Mouse (Mus musculus): Measurements from ENCODE around the gene Amacr. TPM values are rescaled to one million over a fixed set of nuclear protein-coding genes. Genes with fewer than 3 reads are reported as not detected.
A peak's percentile ranks its signal among the peaks of the same experiment; 100 is the strongest.

The Amacr gene
- total and polyA plus RNA-seq, 3 experiments = 15.7 to 43.0 (median 29.6) TPM

DNA sequence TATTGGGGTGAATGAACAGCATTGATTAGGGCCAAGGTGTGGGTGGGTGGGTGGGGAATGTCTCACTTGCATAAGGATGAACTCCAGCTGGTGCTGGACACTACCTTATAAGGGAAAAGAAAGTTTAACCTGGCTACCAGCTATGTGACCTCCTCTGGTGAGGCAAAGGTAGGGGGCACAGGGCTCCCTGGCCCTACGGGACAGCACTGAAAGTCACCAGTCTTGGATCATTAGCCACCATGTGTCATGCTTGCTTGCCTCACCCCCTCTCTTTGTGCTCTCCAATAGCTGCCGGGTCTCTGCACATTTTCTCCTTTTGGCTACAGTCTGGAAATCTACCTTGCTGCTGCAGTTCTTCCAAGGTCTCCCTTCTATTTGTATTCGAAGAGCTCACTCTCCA is 48.6 kb downstream of the Amacr start:
- H3K4me2 ChIP-seq (ENCODE audit: insufficient read depth, low read depth, poor library complexity, severe bottlenecking) = no peak overlapping the region
- H3K27me3 ChIP-seq (replicated peaks) = no peaks in the 10 kb centered on the region
- H3K9me3 ChIP-seq (replicated peaks; ENCODE audit: low read length) = no peaks in the 10 kb centered on the region
- H3K4me3 ChIP-seq (replicated peaks in 1 of 3; ENCODE audit: low read depth in 2 of 3, low read length in 2 of 3, poor library complexity in 1 of 3) = no peak overlapping the region
- dilution Hi-C loops (cut with MboI; ENCODE audit: extremely low pct_ligation_motif_present, extremely low pct_unique_long_range_greater_than_20kb, low sequenced_read_pairs) (no loop called here), in situ Hi-C loops (cut with MboI; ENCODE audit: low pct_ligation_motif_present, low pct_unique_long_range_greater_than_20kb, low sequenced_read_pairs) (loop anchor here (10.0 kb wide), 1 partner anchor 205 kb away; no protein-coding TSS in a partner anchor)
- H3K27ac ChIP-seq (ENCODE audit: insufficient read depth, low read depth) = no peak overlapping the region
- TF ChIP-seq UBTF (IDR thresholded peaks at IDR 0.05; ENCODE audit: low read depth, low read length) = no peak
- TF ChIP-seq MYC (IDR thresholded peaks at IDR 0.05; ENCODE audit: low read depth, low read length) = no peak
- no peak for TF ChIP-seq HCFC1 (IDR thresholded peaks at IDR 0.05; ENCODE audit: low read depth, low read length)
- TF ChIP-seq TCF12 (IDR thresholded peaks at IDR 0.05; ENCODE audit: low read depth, low read length) = no peak
- no peak for TF ChIP-seq SIN3A (IDR thresholded peaks at IDR 0.05; ENCODE audit: low read length)
- no peak for TF ChIP-seq NRF1 (IDR thresholded peaks at IDR 0.05; ENCODE audit: low read depth, low read length)
- H3K4me1 ChIP-seq (ENCODE audit: control insufficient read depth in 1 of 2, insufficient read depth in 2 of 2) = no peaks in the 10 kb centered on the region
- H3K9ac ChIP-seq (ENCODE audit: insufficient read depth, low read depth) = no peak overlapping the region
- no peaks in the 10 kb centered on the region for H3K36me3 ChIP-seq (replicated peaks in 1 of 2; ENCODE audit: control insufficient read depth in 1 of 2, insufficient read depth in 1 of 2, low read length in 1 of 2)
- DNase-seq (ENCODE audit: extremely low read depth) = no peak
- no peaks in the 10 kb centered on the region for H3K79me2 ChIP-seq (replicated peaks; ENCODE audit: control insufficient read depth, extremely low read depth, insufficient read depth, poor library complexity, severe bottlenecking)

DNA sequence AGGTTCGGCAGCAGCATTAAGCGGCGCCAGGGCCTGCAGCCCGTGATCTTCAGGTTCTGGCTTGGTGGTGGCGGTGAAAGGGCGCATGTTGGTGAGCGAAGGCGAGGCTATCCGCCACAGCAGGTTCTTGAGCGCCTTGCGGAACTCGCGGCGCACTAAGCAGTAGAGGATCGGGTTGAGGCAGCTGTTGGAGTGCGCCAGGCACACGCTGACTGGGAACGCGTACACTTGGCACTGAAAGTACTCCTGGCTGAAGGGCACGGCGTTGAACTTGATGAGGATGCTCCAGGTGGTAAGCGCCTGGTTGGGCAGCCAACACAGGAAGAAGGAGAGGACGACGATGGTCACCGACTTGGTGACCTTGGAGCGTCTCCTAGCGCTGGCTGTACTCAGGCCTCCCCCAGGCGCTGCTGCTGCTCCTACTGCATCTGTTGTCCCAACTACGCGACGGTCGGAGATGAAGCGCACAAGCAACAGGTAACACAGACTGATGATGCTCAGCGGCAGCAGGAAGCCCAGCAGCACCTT is 54.5 kb downstream of the Amacr start:
- in situ Hi-C loops (cut with MboI; ENCODE audit: low pct_ligation_motif_present, low pct_unique_long_range_greater_than_20kb, low sequenced_read_pairs) = loop anchor here (5.0 to 10.0 kb wide), 3 partner anchors 199 to 341 kb away; no protein-coding TSS in a partner anchor
- Histone ChIP-seq H3K4me3 (replicated peaks in 1 of 3; ENCODE audit: low read depth in 2 of 3, low read length in 2 of 3, poor library complexity in 1 of 3) (no peak overlapping the region), H3K27me3 (replicated peaks) (no peaks in the 10 kb centered on the region), H3K9me3 (replicated peaks; ENCODE audit: low read length) (no peaks in the 10 kb centered on the region), H3K79me2 (replicated peaks; ENCODE audit: control insufficient read depth, extremely low read depth, insufficient read depth, poor library complexity, severe bottlenecking) (no peaks in the 10 kb centered on the region), H3K36me3 (replicated peaks in 1 of 2; ENCODE audit: control insufficient read depth in 1 of 2, insufficient read depth in 1 of 2, low read length in 1 of 2) (no peaks in the 10 kb centered on the region), H3K4me1 (ENCODE audit: control insufficient read depth in 1 of 2, insufficient read depth in 2 of 2) (peaks cover 7 to 8% of the 10 kb centered on the region in 2 experiments; a peak in 2 of 4 replicates), H3K9ac (ENCODE audit: insufficient read depth, low read depth) (no peak overlapping the region), H3K27ac (ENCODE audit: insufficient read depth, low read depth) (no peak overlapping the region), H3K4me2 (ENCODE audit: insufficient read depth, low read depth, poor library complexity, severe bottlenecking) (no peak overlapping the region)
- dilution Hi-C loops (cut with MboI; ENCODE audit: extremely low pct_ligation_motif_present, extremely low pct_unique_long_range_greater_than_20kb, low sequenced_read_pairs) = no loop called here
- TF ChIP-seq ZNF384 (IDR thresholded peaks at IDR 0.05; ENCODE audit: low read depth, low read length) (no peak), MYC (IDR thresholded peaks at IDR 0.05; ENCODE audit: low read depth, low read length) (no peak), MEF2A (IDR thresholded peaks at IDR 0.05; ENCODE audit: borderline replicate concordance, low read depth, low read length) (no peak)
- no peak for DNase-seq (ENCODE audit: extremely low read depth)

DNA sequence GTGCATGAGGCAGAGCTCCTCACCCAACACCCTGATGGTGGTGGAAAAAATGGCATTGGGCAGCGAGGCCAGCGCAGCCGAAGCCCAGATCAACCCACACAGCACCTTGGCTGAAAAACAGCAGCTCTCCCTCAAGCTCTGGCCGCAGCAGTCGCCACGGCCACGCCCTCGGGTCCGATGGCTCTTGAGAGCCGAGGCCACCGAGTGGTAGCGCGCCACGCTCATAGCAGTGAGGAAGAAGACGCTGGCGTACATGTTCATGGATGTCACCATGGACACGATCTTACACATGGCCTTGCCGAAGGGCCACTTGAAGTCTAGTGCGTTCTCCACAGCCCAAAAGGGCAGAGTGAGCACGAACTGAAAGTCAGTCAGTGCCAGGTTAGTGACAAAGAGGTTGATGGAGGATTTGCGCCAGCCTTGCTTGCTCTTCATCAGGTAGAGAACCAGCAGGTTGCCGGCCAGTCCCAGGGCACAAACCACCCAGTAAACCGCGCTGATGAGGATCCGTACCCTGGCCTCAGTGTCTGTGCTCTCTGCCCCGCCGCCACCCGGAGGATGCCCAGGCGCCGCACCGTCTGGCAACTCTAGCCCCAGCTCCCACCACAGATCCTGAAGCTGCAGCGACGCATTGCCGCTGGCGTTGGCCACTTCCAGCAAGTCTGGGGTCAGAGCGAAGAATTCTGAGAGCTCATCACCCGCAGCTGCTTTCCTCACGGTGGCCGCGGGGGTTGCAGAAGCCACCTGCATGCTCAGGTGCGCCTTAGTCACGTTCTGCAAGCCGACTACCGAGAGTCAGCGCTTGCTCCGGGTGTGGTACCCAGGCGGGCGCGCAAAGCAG is 55.2 kb downstream of the Amacr start:
- Histone ChIP-seq H3K4me3 (replicated peaks in 1 of 3; ENCODE audit: low read depth in 2 of 3, low read length in 2 of 3, poor library complexity in 1 of 3) (peak overlapping the region in 1 of 3 experiments; percentile 10), H3K36me3 (replicated peaks in 1 of 2; ENCODE audit: control insufficient read depth in 1 of 2, insufficient read depth in 1 of 2, low read length in 1 of 2) (no peaks in the 10 kb centered on the region), H3K79me2 (replicated peaks; ENCODE audit: control insufficient read depth, extremely low read depth, insufficient read depth, poor library complexity, severe bottlenecking) (no peaks in the 10 kb centered on the region), H3K27ac (ENCODE audit: insufficient read depth, low read depth) (no peak overlapping the region), H3K27me3 (replicated peaks) (no peaks in the 10 kb centered on the region), H3K9me3 (replicated peaks; ENCODE audit: low read length) (no peaks in the 10 kb centered on the region), H3K4me1 (ENCODE audit: control insufficient read depth in 1 of 2, insufficient read depth in 2 of 2) (peaks cover 10 to 12% of the 10 kb centered on the region in 2 experiments; a peak in 2 of 4 replicates), H3K4me2 (ENCODE audit: insufficient read depth, low read depth, poor library complexity, severe bottlenecking) (peak overlapping the region; percentile 42), H3K9ac (ENCODE audit: insufficient read depth, low read depth) (no peak overlapping the region)
- dilution Hi-C loops (cut with MboI; ENCODE audit: extremely low pct_ligation_motif_present, extremely low pct_unique_long_range_greater_than_20kb, low sequenced_read_pairs) = no loop called here
- in situ Hi-C loops (cut with MboI; ENCODE audit: low pct_ligation_motif_present, low pct_unique_long_range_greater_than_20kb, low sequenced_read_pairs) = loop anchor here (5.0 to 10.0 kb wide), 3 partner anchors 198 to 341 kb away; no protein-coding TSS in a partner anchor
- DNase-seq (ENCODE audit: extremely low read depth) = no peak
- TF ChIP-seq IRF4 (IDR thresholded peaks at IDR 0.05; ENCODE audit: low read depth, low read length) = no peak

All from CH12.LX (cell line).